Mouse (Mus musculus): ENCODE data around the gene Rab3ip. TPM values are rescaled to one million over a fixed set of nuclear protein-coding genes. Genes with fewer than 3 reads are reported as not detected.

Rab3ip gene
- polyA plus RNA-seq, 1 experiment: 10.7 TPM

GRCm38 (mm10) chr10:116955191-116955590 is 4.6 kb upstream of the Rab3ip start:
- no peak for TF ChIP-seq CTCF (IDR thresholded peaks at IDR 0.05; ENCODE audit: control insufficient read depth, insufficient read depth, low read length)
- TF ChIP-seq POLR2A (IDR thresholded peaks at IDR 0.05; ENCODE audit: borderline replicate concordance, control insufficient read depth, low read depth, low read length): no peak
- 90% methylated on average over 6 of the region's 6 CpGs for WGBS
- no peak overlapping the region for H3K4me3 ChIP-seq (replicated peaks; ENCODE audit: control insufficient read depth, low read depth, low read length)
- H3K27ac ChIP-seq (ENCODE audit: control insufficient read depth, insufficient read depth, low read depth, low read length, poor library complexity): no peak overlapping the region
- no peaks in the 10 kb centered on the region; the same call in none of the 2 replicates for H3K4me1 ChIP-seq (ENCODE audit: control insufficient read depth, insufficient read depth, low read length)

GRCm38 (mm10) chr10:116950886-116951285 is 317 bp upstream of the Rab3ip start:
- TF ChIP-seq CTCF (IDR thresholded peaks at IDR 0.05; ENCODE audit: control insufficient read depth, insufficient read depth, low read length) (no peak), POLR2A (IDR thresholded peaks at IDR 0.05; ENCODE audit: borderline replicate concordance, control insufficient read depth, low read depth, low read length) (no peak)
- Histone ChIP-seq H3K4me3 (replicated peaks; ENCODE audit: control insufficient read depth, low read depth, low read length) (peak overlapping the region; percentile 54), H3K27ac (ENCODE audit: control insufficient read depth, insufficient read depth, low read depth, low read length, poor library complexity) (no peak overlapping the region), H3K4me1 (ENCODE audit: control insufficient read depth, insufficient read depth, low read length) (no peaks in the 10 kb centered on the region; the same call in none of the 2 replicates)
- 7% methylated on average over 5 of the region's 5 CpGs for WGBS

- no peak for TF ChIP-seq POLR2A (IDR thresholded peaks at IDR 0.05; ENCODE audit: borderline replicate concordance, control insufficient read depth, low read depth, low read length)
- TF ChIP-seq CTCF (IDR thresholded peaks at IDR 0.05; ENCODE audit: control insufficient read depth, insufficient read depth, low read length): no peak
- peak overlapping the region; percentile 79 for H3K4me3 ChIP-seq (replicated peaks; ENCODE audit: control insufficient read depth, low read depth, low read length)
- WGBS: 9% methylated on average over 44 of the region's 44 CpGs
- H3K4me1 ChIP-seq (ENCODE audit: control insufficient read depth, insufficient read depth, low read length): no peaks in the 10 kb centered on the region; the same call in none of the 2 replicates
- H3K27ac ChIP-seq (ENCODE audit: control insufficient read depth, insufficient read depth, low read depth, low read length, poor library complexity): peak overlapping the region; percentile 98; the same call in 1 of the 2 replicates
These were observed 1.2 kb downstream of the Rab3ip start for GRCm38 (mm10) chr10:116949111-116950008.

- Histone ChIP-seq H3K4me1 (ENCODE audit: control insufficient read depth, insufficient read depth, low read length) (no peaks in the 10 kb centered on the region; the same call in none of the 2 replicates), H3K27ac (ENCODE audit: control insufficient read depth, insufficient read depth, low read depth, low read length, poor library complexity) (no peak overlapping the region), H3K4me3 (replicated peaks; ENCODE audit: control insufficient read depth, low read depth, low read length) (no peak overlapping the region)
- TF ChIP-seq CTCF (IDR thresholded peaks at IDR 0.05; ENCODE audit: control insufficient read depth, insufficient read depth, low read length) (no peak), POLR2A (IDR thresholded peaks at IDR 0.05; ENCODE audit: borderline replicate concordance, control insufficient read depth, low read depth, low read length) (no peak)
- WGBS: 94% methylated on average over 9 of the region's 9 CpGs
These were observed 2.2 kb downstream of the Rab3ip start for GRCm38 (mm10) chr10:116948414-116948813.

GRCm38 (mm10) chr10:116944940-116945339 is 5.6 kb downstream of the Rab3ip start:
- Histone ChIP-seq H3K27ac (ENCODE audit: control insufficient read depth, insufficient read depth, low read depth, low read length, poor library complexity) (no peak overlapping the region), H3K4me3 (replicated peaks; ENCODE audit: control insufficient read depth, low read depth, low read length) (no peak overlapping the region), H3K4me1 (ENCODE audit: control insufficient read depth, insufficient read depth, low read length) (no peaks in the 10 kb centered on the region; the same call in 1 of the 2 replicates)
- TF ChIP-seq POLR2A (IDR thresholded peaks at IDR 0.05; ENCODE audit: borderline replicate concordance, control insufficient read depth, low read depth, low read length) (no peak), CTCF (IDR thresholded peaks at IDR 0.05; ENCODE audit: control insufficient read depth, insufficient read depth, low read length) (no peak)
- WGBS: 48% methylated on average over 10 of the region's 10 CpGs

- TF ChIP-seq POLR2A (IDR thresholded peaks at IDR 0.05; ENCODE audit: borderline replicate concordance, control insufficient read depth, low read depth, low read length) (no peak), CTCF (IDR thresholded peaks at IDR 0.05; ENCODE audit: control insufficient read depth, insufficient read depth, low read length) (no peak)
- H3K27ac ChIP-seq (ENCODE audit: control insufficient read depth, insufficient read depth, low read depth, low read length, poor library complexity): no peak overlapping the region
- no peaks in the 10 kb centered on the region for H3K4me1 ChIP-seq (ENCODE audit: control insufficient read depth, insufficient read depth, low read length)
- H3K4me3 ChIP-seq (replicated peaks; ENCODE audit: control insufficient read depth, low read depth, low read length): no peak overlapping the region
- WGBS: 76% methylated on average over 3 of the region's 3 CpGs
These were observed 6.4 kb downstream of the Rab3ip start for GRCm38 (mm10) chr10:116944144-116944543.

- H3K27ac ChIP-seq (ENCODE audit: control insufficient read depth, insufficient read depth, low read depth, low read length, poor library complexity): no peak overlapping the region
- no peak overlapping the region for H3K4me3 ChIP-seq (replicated peaks; ENCODE audit: control insufficient read depth, low read depth, low read length)
- H3K4me1 ChIP-seq (ENCODE audit: control insufficient read depth, insufficient read depth, low read length): no peaks in the 10 kb centered on the region
- TF ChIP-seq CTCF (IDR thresholded peaks at IDR 0.05; ENCODE audit: control insufficient read depth, insufficient read depth, low read length) (peak; percentile 59), POLR2A (IDR thresholded peaks at IDR 0.05; ENCODE audit: borderline replicate concordance, control insufficient read depth, low read depth, low read length) (no peak)
- WGBS: 86% methylated on average over 6 of the region's 6 CpGs
These were observed 7.5 kb downstream of the Rab3ip start for GRCm38 (mm10) chr10:116943025-116943424.

GRCm38 (mm10) chr10:116935028-116935427 is 15.5 kb downstream of the Rab3ip start:
- Histone ChIP-seq H3K27ac (ENCODE audit: control insufficient read depth, insufficient read depth, low read depth, low read length, poor library complexity) (no peak overlapping the region), H3K4me1 (ENCODE audit: control insufficient read depth, insufficient read depth, low read length) (peaks cover 7% of the 10 kb centered on the region), H3K4me3 (replicated peaks; ENCODE audit: control insufficient read depth, low read depth, low read length) (no peak overlapping the region)
- no peak for TF ChIP-seq POLR2A (IDR thresholded peaks at IDR 0.05; ENCODE audit: borderline replicate concordance, control insufficient read depth, low read depth, low read length)
- TF ChIP-seq CTCF (IDR thresholded peaks at IDR 0.05; ENCODE audit: control insufficient read depth, insufficient read depth, low read length): no peak
- WGBS: 43% methylated on average over 12 of the region's 12 CpGs
